Mouse (Mus musculus) forebrain, embryonic 16.5 days (tissue): ENCODE measurements around the gene Plxnb1. TPM values are rescaled to one million over a fixed set of nuclear protein-coding genes. Genes with fewer than 3 reads are reported as not detected.
A peak's percentile ranks its signal among the peaks of the same experiment; 100 is the strongest.

Experiments used
- ATAC-seq: fragments of 200-750 bp; cut with Nextera tagmentation; 2 replicates; pipeline ENCODE4 v1.8.0; 2017; ENCODE audit warnings: mild to moderate bottlenecking, moderate library complexity
- H3K27ac ChIP-seq: fragments of 300-500 bp; sonication (generic); 2 replicates; pipeline ENCODE4 v1.5.1; 2014; ENCODE audit warnings: low read length, control low read depth
- H3K27me3 ChIP-seq: fragments of 300-500 bp; sonication (generic); replicated peaks from 2 replicates; pipeline ENCODE4 v1.6.1; 2014; ENCODE audit warnings: low read length; ENCODE audit not compliant: control insufficient read depth, insufficient read depth
- H3K36me3 ChIP-seq: fragments of 300-500 bp; sonication (generic); 2 replicates; pipeline ENCODE4 v1.6.1; 2014; ENCODE audit not compliant: control insufficient read depth, insufficient read depth
- H3K4me1 ChIP-seq: fragments of 300-500 bp; sonication (generic); replicated peaks from 2 replicates; pipeline ENCODE4 v1.6.1; 2014; ENCODE audit warnings: low read length; ENCODE audit not compliant: control insufficient read depth, insufficient read depth
- H3K4me2 ChIP-seq: fragments of 300-500 bp; sonication (generic); 2 replicates; pipeline ENCODE4 v1.6.1; 2014; ENCODE audit warnings: mild to moderate bottlenecking, low read length, control low read depth
- H3K4me3 ChIP-seq: fragments of 300-500 bp; sonication (generic); replicated peaks from 2 replicates; pipeline ENCODE4 v1.5.1; 2014; ENCODE audit warnings: mild to moderate bottlenecking, low read length, control low read depth
- H3K9ac ChIP-seq: fragments of 300-500 bp; sonication (generic); replicated peaks from 2 replicates; pipeline ENCODE4 v1.6.1; 2014; ENCODE audit warnings: low read depth, low read length, control low read depth
- H3K9me3 ChIP-seq: fragments of 300-500 bp; sonication (generic); 2 replicates; pipeline ENCODE4 v1.6.1; 2016; ENCODE audit warnings: low read length; ENCODE audit not compliant: control insufficient read depth
- WGBS: fragments of 180-500 bp; shearing (Covaris S2); extraction: QIAGEN DNeasy Blood & Tissue Kit; methylation state at CpG from one replicate; pipeline ENCODE4 v1.1.7; 2014; 5-methylcytosine and 5-hydroxymethylcytosine counted together
- polyA plus RNA-seq: library from polyadenylated mRNA; unstranded; fragments of >200 nt; fragmentation: Nextera tagmentation; extraction: Ambion mirVana; gene quantifications from 2 replicates; pipeline ENCODE4 v1.2.1, GENCODE M21; 2015

Gene Plxnb1
- polyA plus RNA-seq, 1 experiment from 2014 or later: 22.1 TPM

DNA sequence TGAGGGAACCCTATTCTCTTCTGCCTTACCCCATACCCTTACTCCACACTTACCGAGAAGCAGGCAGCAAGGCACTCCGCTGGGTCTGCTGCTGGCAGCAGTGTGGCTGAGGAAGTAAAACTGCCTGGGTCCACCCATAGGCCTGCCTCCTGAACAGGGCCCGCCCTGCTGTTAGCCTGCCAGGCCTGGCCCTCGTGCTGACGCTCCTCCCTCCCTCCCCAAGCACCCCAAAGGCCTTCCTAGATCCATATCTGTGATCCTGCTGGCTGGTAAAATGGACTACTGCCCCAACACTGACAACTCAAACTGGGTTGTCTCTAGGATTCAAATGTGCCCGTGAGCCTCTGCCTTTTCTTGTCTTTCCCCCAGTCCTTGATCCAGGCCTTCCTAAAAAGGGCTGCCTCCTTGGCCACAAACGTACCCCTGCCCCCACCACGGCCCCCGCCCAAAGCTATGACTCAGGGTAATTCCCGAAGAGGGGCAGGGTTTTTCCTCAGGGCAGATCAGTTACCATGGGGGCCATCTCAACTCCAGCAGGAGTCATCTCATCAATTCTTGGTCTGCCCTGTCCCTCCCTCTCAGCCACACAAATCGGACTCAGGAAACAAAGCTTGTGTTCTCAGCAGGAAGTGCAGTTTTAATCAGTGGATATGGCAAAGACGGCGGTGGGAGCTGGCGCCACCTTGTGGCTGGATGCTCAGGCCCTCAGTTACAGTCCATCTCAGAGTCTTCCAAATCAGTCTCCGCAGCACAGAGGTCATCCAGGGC lies 35.9 kb upstream of the Plxnb1 start, which contains the start of gene Trex1:
Trex1 (minus strand) TSS at position 599 of the 768 bp plus-strand sequence.
- Histone ChIP-seq H3K4me2 (peak within 1 kb of the TSS; percentile 68), H3K27ac (peak within 1 kb of the TSS; percentile 80), H3K4me3 (peak within 1 kb of the TSS; percentile 45), H3K27me3 (no peaks in the 10 kb centered on the region), H3K36me3 (peaks cover 23% of the 10 kb centered on the region), H3K9me3 (no peaks in the 10 kb centered on the region), H3K9ac (peak within 1 kb of the TSS; percentile 75), H3K4me1 (peaks cover 17% of the 10 kb centered on the region)
- WGBS: 19% methylated on average over 15 of the region's 15 CpGs
- peak; percentile 66 for ATAC-seq

DNA sequence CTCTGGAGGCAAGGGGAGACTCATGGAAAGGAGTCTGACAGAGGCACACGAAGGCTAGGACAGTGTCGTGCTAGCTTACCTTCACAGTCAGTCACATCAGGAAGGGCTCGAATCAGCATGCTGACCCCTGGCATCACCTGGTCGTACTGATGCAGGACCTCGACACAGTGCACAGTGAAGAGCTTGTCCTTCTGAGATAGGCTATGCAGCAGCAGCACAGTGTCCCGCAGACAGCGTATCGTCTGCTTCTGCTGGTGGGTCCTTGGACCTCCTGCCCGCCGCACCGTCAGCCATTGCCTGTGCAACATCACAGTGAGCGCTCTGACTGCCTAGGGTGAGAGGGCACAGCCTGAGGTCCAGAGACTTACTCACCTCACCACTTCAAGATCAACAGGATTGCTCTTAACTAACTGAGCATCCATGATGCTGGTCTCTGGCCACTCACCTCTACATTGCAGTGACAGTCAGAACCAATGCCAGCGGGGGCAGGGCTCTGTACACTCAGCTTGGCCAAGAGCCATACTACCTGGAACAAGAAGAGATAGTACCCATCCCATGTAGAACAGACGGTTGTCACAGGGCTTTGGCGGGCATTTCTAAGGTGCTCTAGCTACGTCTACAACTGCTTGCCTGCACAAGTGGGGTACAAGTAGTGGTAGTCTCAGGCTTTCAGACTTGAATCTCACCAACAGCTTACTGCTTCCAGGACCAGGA lies 34.8 kb upstream of the Plxnb1 start:
- 0 out of 2 replicates have a peak, but pooled peaks have one; percentile 4 for ATAC-seq
- 90% methylated on average over 16 of the region's 16 CpGs for WGBS
- H3K9ac ChIP-seq: no peak overlapping the region
- H3K36me3 ChIP-seq: peaks cover 33% of the 10 kb centered on the region
- peaks cover 13% of the 10 kb centered on the region for H3K4me1 ChIP-seq
- H3K27me3 ChIP-seq: no peaks in the 10 kb centered on the region
- no peak overlapping the region for H3K4me3 ChIP-seq
- H3K9me3 ChIP-seq: no peaks in the 10 kb centered on the region
- H3K4me2 ChIP-seq: no peak overlapping the region
- H3K27ac ChIP-seq: no peak overlapping the region

DNA sequence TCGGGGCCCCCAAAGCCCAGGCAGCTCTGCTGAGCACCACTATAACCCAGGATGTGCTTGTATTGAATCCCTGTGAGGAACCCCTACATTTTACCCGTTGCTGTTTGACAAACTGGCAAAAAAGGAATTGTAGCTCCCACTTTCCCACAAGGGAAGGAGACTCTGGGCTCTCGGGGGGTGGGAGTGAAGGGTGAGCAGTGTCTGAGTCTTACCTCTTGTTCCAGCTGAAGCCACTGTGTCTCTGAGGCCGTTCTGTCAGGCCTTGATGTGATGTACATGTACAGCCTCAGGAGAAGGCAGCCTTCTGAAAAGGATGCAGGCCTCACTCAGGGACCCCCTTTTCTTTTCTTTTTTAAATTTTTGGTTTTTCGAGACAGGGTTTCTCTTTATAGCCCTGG lies 34.3 kb upstream of the Plxnb1 start:
- Histone ChIP-seq H3K27ac (no peak overlapping the region), H3K36me3 (peaks cover 38% of the 10 kb centered on the region), H3K4me1 (peaks cover 11% of the 10 kb centered on the region), H3K9ac (no peak overlapping the region), H3K4me2 (no peak overlapping the region), H3K9me3 (no peaks in the 10 kb centered on the region), H3K4me3 (no peak overlapping the region), H3K27me3 (no peaks in the 10 kb centered on the region)
- 88% methylated on average over 5 of the region's 5 CpGs for WGBS
- ATAC-seq: no peak

DNA sequence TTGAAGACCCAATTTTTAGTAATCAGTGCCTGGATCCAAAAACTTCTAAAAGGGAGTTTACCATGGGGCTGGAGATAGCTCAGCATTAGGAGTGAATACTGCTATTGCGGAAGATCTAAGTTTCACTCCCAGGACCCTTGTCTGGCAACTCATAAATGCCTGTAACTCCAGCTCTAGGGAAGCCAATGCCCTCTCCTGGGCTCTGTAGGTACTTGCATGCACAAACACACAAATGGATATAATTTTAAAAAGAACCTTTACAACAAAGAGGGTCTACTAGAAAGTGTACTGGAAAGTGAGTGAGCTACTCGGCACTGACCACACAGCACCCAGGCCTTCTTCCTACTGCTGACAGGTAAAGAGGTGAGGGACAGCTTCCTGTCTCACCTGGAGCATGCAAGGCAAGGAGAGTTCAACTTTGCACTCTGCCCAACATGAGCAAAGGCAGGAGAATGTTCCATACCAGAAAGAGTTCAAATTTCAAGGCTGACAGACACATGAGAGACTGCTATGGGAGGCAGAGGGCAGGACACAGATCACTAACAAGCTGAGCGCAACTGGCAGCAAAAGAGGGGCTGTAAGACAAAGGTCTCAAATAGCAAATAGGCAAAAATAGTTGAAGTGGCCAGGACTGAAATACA lies 27.0 kb upstream of the Plxnb1 start:
- H3K36me3 ChIP-seq: peaks cover 51% of the 10 kb centered on the region
- H3K4me2 ChIP-seq: no peak overlapping the region
- no peaks in the 10 kb centered on the region for H3K9me3 ChIP-seq
- WGBS: 95% methylated on average over 3 of the region's 3 CpGs
- no peak overlapping the region for H3K27ac ChIP-seq
- no peak for ATAC-seq
- peaks cover 13% of the 10 kb centered on the region for H3K4me1 ChIP-seq
- H3K27me3 ChIP-seq: no peaks in the 10 kb centered on the region
- H3K9ac ChIP-seq: no peak overlapping the region
- H3K4me3 ChIP-seq: no peak overlapping the region

DNA sequence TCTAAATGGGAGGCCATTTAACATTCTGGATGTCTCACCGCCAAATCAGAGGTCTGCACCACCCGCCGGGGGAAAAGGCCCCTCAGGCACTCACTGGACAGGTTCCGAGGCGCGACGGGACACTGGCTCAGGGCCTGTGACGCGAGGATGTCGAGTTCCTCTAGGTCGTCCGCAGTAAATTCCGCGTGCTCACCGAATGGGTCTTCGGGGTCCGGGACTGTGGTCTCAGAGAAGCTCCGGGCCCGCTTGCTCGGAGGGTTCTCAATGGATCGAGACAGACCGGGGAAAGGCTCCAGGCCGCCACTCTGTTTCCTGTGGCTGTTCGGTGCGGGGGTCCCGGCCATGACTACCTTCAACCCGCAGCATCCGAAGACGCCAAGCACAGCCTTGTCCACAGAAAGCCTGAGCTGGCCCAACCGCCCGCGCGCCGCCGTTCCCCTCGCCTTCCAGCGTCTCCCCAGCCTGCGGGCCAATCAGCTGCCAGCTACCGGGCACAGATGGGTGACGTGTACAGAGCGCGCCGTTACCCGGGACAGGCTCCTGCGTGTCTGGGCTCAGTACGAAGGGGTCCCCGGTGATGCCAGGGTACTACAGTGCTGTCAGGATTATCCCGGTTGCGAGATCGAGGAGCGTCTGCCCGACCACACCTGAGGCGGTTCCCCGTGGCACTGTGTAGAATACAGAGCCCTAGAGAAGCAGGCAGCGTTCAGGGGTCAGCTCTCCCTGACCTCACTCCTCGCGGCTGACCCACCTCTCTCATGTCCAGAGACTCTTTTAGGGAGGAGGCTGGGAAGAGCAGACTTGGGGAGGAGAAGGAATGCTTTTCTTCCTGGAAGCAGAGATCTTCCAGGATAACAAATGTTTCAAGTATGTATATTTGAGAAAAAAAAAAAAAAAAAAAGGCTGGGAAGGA lies 21.3 kb upstream of the Plxnb1 start, which contains the start of gene Atrip:
Atrip (minus strand) TSS at position 464 of the 913 bp plus-strand sequence.
- Histone ChIP-seq H3K27ac (peak within 1 kb of the TSS; percentile 75), H3K9ac (peak within 1 kb of the TSS; percentile 92), H3K4me2 (peak within 1 kb of the TSS; percentile 98), H3K36me3 (peaks cover 12% of the 10 kb centered on the region), H3K27me3 (no peaks in the 10 kb centered on the region), H3K9me3 (no peaks in the 10 kb centered on the region), H3K4me1 (peaks cover 24% of the 10 kb centered on the region), H3K4me3 (peak within 1 kb of the TSS; percentile 94)
- ATAC-seq: peak; percentile 100
- under 1% methylated on average over 57 of the region's 57 CpGs for WGBS

DNA sequence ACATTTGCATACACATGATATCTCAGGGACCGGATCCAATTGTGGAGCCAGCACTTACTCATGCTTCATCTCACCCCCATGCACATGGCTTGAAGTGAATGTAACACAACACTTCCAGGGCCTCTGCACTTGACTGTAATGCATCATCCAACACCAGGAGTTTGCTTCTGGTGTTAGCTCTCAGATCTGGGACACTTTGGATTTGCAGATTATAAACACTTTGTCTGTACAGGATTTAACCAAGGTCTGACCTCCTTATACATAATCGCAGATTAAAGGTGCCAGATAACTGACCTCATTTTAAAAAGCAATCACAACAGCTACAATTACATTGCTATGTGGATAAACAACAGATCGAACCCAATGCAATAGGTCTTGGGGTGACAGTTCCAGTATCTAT lies 14.7 kb upstream of the Plxnb1 start:
- Histone ChIP-seq H3K4me2 (no peak overlapping the region), H3K4me1 (peaks cover 20% of the 10 kb centered on the region), H3K4me3 (no peak overlapping the region), H3K27me3 (no peaks in the 10 kb centered on the region), H3K9me3 (no peaks in the 10 kb centered on the region), H3K9ac (no peak overlapping the region), H3K36me3 (peaks cover 4% of the 10 kb centered on the region; the same call in 1 of the 2 replicates), H3K27ac (no peak overlapping the region)
- no peak for ATAC-seq
- 94% methylated on average over 3 of the region's 3 CpGs for WGBS

DNA sequence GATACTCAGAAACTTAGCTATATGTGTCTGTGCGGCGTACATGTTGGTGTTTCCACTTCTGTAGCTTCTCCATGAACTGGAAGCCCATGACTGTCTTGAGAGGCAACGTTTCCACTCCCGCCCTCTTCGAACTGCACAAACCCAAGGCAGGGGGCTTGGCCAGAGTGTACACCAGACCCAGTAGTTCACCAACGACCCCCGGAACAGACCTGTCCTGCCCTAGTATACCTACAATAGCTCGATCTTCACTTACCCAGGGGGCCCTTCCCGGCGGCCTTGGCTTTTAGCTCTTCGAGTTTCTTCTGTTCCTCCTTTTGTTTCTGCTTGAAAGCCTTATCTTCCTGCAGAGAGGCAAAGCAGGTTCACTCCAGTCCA lies 13.5 kb upstream of the Plxnb1 start:
- Histone ChIP-seq H3K36me3 (peaks cover 4% of the 10 kb centered on the region; the same call in 1 of the 2 replicates), H3K4me3 (peak overlapping the region; percentile 75), H3K9ac (peak overlapping the region; percentile 79), H3K9me3 (no peaks in the 10 kb centered on the region), H3K4me2 (peak overlapping the region; percentile 86), H3K4me1 (peaks cover 20% of the 10 kb centered on the region), H3K27me3 (no peaks in the 10 kb centered on the region), H3K27ac (peak overlapping the region; percentile 72; the same call in 1 of the 2 replicates)
- ATAC-seq: peak; percentile 19
- 5% methylated on average over 11 of the region's 11 CpGs for WGBS

DNA sequence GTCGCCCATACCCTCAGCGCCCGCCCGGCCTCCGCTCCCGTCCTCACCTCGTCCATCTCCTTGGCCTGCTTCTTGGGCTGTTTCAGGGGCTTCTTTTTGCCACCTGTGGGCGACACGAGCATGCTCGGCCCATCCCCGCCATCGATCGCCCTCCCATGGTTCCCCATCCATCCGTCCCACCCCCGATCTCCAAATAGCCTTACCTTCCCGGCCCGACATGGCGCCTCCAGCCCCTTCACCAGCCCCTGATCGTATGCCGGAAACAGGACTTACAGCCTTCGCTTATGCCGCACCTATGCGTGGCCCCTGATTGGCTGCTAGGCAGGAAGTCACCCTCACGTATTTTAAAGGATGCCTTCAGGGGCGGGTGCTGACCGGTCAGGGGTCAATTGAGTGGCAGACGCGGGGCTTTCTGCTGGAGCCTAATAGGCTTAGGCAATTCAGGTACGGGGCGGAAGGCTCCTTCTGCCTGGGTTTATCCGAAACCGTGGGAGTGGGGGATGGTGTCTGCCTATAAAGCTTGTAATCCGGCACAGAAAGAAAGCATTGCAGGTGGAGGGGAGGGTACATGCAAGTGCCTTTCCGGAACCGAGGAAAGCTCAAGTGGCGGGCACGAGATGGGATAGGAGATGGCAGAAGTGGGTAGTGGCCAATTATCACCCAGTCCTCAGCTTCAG lies 12.9 kb upstream of the Plxnb1 start, which contains the start of the genes Ccdc51 and Tma7:
Ccdc51 (plus strand) TSS at position 370 of the 677 bp plus-strand sequence.
Tma7 (minus strand) TSS at position 464 of the 677 bp plus-strand sequence.
- Histone ChIP-seq H3K27ac (peak within 1 kb of the TSS; percentile 72), H3K4me1 (peaks cover 20% of the 10 kb centered on the region), H3K9me3 (no peaks in the 10 kb centered on the region), H3K36me3 (peaks cover 4% of the 10 kb centered on the region; the same call in 1 of the 2 replicates), H3K9ac (peak within 1 kb of the TSS; percentile 79), H3K4me3 (peak within 1 kb of the TSS; percentile 75), H3K4me2 (peak within 1 kb of the TSS; percentile 86), H3K27me3 (no peaks in the 10 kb centered on the region)
- 0% methylated on average over 37 of the region's 37 CpGs for WGBS
- peak; percentile 98 for ATAC-seq
